Mouse (Mus musculus) B cell, adult 2 months (primary cell): ENCODE measurements at regions not wholly inside any gene's neighbourhood (a gene's known extent, or its start where the extent isn't known, plus 50 kb on each side); places are given as distances from the start of the nearest gene placed in this dataset.

Experiments used
- DNase-seq, 2 experiments: peaks; one replicate each; pipeline ENCODE4 v3.0.0; 2022

GRCm38 (mm10) chr9:101348771-101349170, 97.2 kb upstream of the Ppp2r3a start:
- no peak for DNase-seq

DNA sequence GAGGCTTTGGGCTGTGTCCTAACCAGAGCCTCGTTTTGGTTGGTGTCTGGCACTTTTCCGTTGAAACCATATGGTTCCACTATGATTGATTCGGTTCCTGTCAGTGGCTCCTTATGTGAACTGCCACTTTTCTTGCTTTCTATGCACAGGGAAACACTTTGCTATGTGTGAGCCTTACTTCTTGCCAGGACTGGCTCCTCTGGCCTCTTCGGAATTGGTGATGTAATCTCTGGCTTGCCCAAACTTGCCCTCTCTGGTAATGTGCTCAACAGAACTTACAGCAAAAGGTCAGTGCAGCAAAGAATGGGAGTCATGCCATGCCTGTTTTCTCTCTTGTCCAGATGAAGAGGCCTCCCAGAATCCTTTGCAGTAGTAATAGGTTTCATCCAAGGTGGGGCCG, 91.3 kb upstream of the Ppp2r3a start:
- DNase-seq: no peak

DNA sequence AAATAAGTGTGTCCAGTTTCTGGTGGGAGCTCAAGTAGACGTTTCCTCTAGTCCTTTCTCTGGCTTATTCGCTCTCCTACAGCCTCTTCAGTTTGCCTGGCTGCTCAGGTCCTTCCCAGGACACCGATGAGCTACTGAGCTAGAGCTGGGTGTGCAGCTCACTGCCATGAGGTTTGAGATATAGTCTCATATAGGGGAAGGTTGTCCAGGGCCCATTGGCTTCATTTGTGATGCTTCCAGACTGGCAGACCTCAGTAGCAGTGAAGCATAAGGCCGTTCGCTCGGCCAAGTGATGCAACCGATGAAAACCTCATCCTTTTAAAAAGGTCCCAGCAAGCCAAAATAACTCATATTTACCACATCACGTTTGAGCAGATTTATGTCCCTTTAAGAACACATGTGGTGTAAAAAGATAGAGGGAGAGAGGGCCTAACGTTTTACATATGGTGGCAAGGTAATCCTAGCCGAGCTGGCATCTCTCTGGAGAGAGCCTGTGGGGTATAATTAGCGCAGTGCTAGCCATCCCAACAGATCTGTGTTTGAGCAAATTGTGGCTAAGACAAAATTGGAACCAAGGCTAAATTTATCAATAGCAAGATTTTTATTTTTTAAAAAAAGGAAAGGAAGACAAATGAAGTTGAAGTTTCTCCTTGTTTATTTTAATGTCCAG, 89.3 kb upstream of the Ppp2r3a start:
- no peak for DNase-seq

DNA sequence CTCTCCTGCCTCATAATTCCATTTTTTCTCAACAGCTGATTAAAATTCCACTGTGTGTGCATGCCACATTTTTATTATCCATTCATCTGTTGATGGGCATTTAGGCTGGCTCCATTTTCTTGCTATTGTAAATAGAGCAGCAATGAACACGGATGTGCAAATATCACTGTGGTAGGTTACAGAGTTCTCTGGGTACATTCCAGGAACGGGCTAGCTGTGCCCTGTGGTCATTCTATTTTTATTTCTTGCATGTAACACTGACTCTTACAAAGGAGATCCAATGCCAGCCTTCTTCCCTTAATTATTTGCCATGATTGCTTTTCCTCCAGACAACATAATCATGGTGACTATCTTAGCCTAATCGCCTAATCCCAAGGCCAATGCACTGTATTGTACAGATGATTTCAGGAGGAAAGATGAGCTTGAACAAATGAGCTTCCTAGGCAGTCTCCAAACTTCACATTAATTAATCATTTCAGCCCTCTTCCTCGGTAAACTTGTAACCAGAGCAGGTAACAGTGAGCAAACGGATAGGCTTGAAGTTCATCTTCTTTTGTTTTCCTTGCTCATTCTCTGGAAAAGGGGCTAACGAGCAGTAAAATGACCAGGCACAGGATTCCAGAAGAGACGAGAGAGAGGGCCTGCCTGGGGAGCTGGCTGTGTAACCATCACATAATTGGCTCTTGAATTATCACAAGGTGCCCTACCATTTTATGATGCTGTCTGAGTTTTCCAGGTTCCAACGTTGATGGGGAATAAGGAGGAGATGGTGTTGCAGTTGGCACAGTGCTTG, 77.6 kb upstream of the Ppp2r3a start:
- DNase-seq: no peak

- no peak for DNase-seq
Observed at GRCm38 (mm10) chr9:101326961-101327360, 75.4 kb upstream of the Ppp2r3a start.

- DNase-seq: peak; percentile 38 to 39
Observed at GRCm38 (mm10) chr9:101314036-101314435, 62.4 kb upstream of the Ppp2r3a start.

- no peak for DNase-seq
Observed at GRCm38 (mm10) chr9:101306408-101306935, 54.9 kb upstream of the Ppp2r3a start.

- no peak for DNase-seq
Observed at GRCm38 (mm10) chr9:101305730-101306129, 54.1 kb upstream of the Ppp2r3a start.
